Mouse (Mus musculus) liver, postnatal 0 days (tissue): Measurements from ENCODE around the gene Cpm. TPM values are rescaled to one million over a fixed set of nuclear protein-coding genes. Genes with fewer than 3 reads are reported as not detected.

Experiments used
- ATAC-seq: fragments of 200-750 bp; cut with Nextera tagmentation; 2 replicates; pipeline ENCODE4 v1.8.0; 2017; ENCODE audit warnings: mild to moderate bottlenecking, moderate library complexity
- DNase-seq: peaks from one replicate; pipeline ENCODE4 v3.0.0-alpha.2; 2016
- H3K27ac ChIP-seq: fragments of 300-500 bp; sonication (generic); 2 replicates; pipeline ENCODE4 v1.5.1; 2014; ENCODE audit warnings: antibody characterized with exemption, moderate library complexity, mild to moderate bottlenecking, low read depth
- H3K27me3 ChIP-seq: fragments of 300-500 bp; sonication (generic); 2 replicates; pipeline ENCODE4 v1.6.1; 2014; ENCODE audit warnings: low read length, control low read depth, mixed read lengths; ENCODE audit not compliant: insufficient read depth
- H3K36me3 ChIP-seq: fragments of 300-500 bp; sonication (generic); replicated peaks from 2 replicates; pipeline ENCODE4 v1.6.1; 2014; ENCODE audit warnings: mild to moderate bottlenecking, control low read depth, low read length, moderate library complexity, mixed read lengths; ENCODE audit not compliant: insufficient read depth
- H3K4me1 ChIP-seq: fragments of 300-500 bp; sonication (generic); 2 replicates; pipeline ENCODE4 v1.6.1; 2014; ENCODE audit warnings: antibody characterized with exemption, mild to moderate bottlenecking, control low read depth; ENCODE audit not compliant: insufficient read depth
- H3K4me2 ChIP-seq: fragments of 300-500 bp; sonication (generic); 2 replicates; pipeline ENCODE4 v1.6.1; 2014; ENCODE audit warnings: low read depth, mild to moderate bottlenecking, low read length, moderate library complexity, mixed read lengths
- H3K4me3 ChIP-seq: fragments of 300-500 bp; sonication (generic); 2 replicates; pipeline ENCODE4 v1.5.1; 2014; ENCODE audit warnings: low read depth, low read length
- H3K9ac ChIP-seq: fragments of 300-500 bp; sonication (generic); replicated peaks from 2 replicates; pipeline ENCODE4 v1.6.1; 2014; ENCODE audit warnings: mild to moderate bottlenecking, moderate library complexity
- H3K9me3 ChIP-seq: fragments of 300-500 bp; sonication (generic); 2 replicates; pipeline ENCODE4 v1.6.1; 2016; ENCODE audit warnings: mild to moderate bottlenecking, control low read depth, low read length, mixed read lengths
- CTCF ChIP-seq: sonication (generic); IDR thresholded peaks from 2 replicates; pipeline ENCODE4 v1.5.1; 2016; ENCODE audit warnings: antibody characterized with exemption, low read depth
- EP300 ChIP-seq: IDR thresholded peaks from 2 replicates; pipeline ENCODE4 v1.6.1; 2016; ENCODE audit warnings: antibody characterized with exemption, low read depth, mild to moderate bottlenecking
- WGBS: fragments of 180-500 bp; shearing (Covaris S2); extraction: QIAGEN DNeasy Blood & Tissue Kit; methylation state at CpG from one replicate; pipeline ENCODE4 v1.1.7; 2014; ENCODE audit not compliant: insufficient replicate concordance; 5-methylcytosine and 5-hydroxymethylcytosine counted together
- polyA plus RNA-seq: library from polyadenylated mRNA; unstranded; fragments of >200 nt; fragmentation: Nextera tagmentation; extraction: Ambion mirVana; gene quantifications from 2 replicates; pipeline ENCODE4 v1.2.1, GENCODE M21; 2015

Gene Cpm
- polyA plus RNA-seq, 1 experiment from 2014 or later: 7.0 TPM

DNA sequence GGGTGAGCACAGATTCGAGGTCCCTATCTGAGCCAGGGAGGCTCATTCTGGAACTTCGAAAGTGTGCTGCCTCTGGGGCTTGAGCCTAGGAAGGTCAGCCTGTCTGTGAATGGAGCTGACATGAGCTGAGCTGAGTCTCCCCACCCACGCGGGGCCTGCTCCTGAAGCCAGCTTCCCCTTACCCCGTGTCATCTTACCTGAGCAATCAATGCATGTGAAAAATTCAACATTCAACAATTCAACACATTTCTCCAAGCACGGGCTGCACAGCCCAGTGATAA is 19.6 kb upstream of the Cpm start:
- no peak for ATAC-seq
- Histone ChIP-seq H3K9ac (no peak overlapping the region), H3K4me1 (no peaks in the 10 kb centered on the region), H3K4me2 (no peak overlapping the region), H3K9me3 (no peaks in the 10 kb centered on the region), H3K27me3 (no peaks in the 10 kb centered on the region), H3K36me3 (no peaks in the 10 kb centered on the region), H3K4me3 (no peak overlapping the region), H3K27ac (no peak overlapping the region)
- no peak for TF ChIP-seq CTCF
- no peak for TF ChIP-seq EP300
- 72% methylated on average over 6 of the region's 6 CpGs for WGBS
- DNase-seq: no peak

DNA sequence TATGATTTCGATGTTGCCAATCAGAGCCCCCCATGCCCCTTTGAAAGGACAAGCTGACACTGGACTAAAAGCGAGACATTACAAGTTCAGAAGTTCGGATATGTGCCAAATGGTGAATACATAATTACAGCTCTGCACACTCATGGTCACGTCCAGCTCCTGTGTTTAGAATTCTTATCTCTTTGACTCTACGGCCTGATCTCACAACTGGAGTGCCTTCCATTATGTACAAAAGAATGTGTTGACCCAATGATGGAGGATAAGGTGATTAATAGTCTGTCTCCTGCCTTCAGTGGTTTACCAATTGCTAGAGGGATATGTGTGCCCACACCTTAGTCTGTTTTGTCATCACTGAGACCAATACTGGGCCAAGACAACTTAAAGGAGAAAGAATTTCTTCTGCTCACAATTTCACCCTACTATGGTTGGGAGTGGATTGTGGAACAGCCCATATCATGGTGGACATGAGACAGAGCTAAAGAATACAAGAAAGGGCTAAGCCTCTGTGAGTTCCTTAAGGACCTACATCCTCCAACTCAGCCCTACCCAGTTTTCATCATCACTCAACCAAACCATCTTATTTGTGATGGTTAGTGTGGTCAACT is 19.0 kb upstream of the Cpm start:
- H3K36me3 ChIP-seq: no peaks in the 10 kb centered on the region
- no peaks in the 10 kb centered on the region for H3K4me1 ChIP-seq
- no peak overlapping the region for H3K4me3 ChIP-seq
- TF ChIP-seq CTCF (no peak), EP300 (no peak)
- no peak overlapping the region for H3K4me2 ChIP-seq
- ATAC-seq (no peak), DNase-seq (no peak)
- WGBS: 73% methylated on average over 5 of the region's 5 CpGs
- no peaks in the 10 kb centered on the region for H3K9me3 ChIP-seq
- H3K9ac ChIP-seq: no peak overlapping the region
- no peaks in the 10 kb centered on the region for H3K27me3 ChIP-seq
- no peak overlapping the region for H3K27ac ChIP-seq

GRCm38 (mm10) chr10:117610794-117611384 is 18.4 kb upstream of the Cpm start:
- Histone ChIP-seq H3K4me1 (no peaks in the 10 kb centered on the region), H3K9me3 (no peaks in the 10 kb centered on the region), H3K36me3 (no peaks in the 10 kb centered on the region), H3K27ac (no peak overlapping the region), H3K27me3 (no peaks in the 10 kb centered on the region), H3K4me3 (no peak overlapping the region), H3K9ac (no peak overlapping the region), H3K4me2 (no peak overlapping the region)
- no peak for TF ChIP-seq EP300
- no peak for TF ChIP-seq CTCF
- WGBS: 74% methylated on average over 2 of the region's 2 CpGs
- no peak for ATAC-seq
- DNase-seq: no peak

- H3K36me3 ChIP-seq: no peaks in the 10 kb centered on the region
- no peak overlapping the region for H3K4me2 ChIP-seq
- no peaks in the 10 kb centered on the region for H3K27me3 ChIP-seq
- TF ChIP-seq CTCF (no peak), EP300 (no peak)
- ATAC-seq (no peak), DNase-seq (no peak)
- H3K9me3 ChIP-seq: no peaks in the 10 kb centered on the region
- H3K9ac ChIP-seq: no peak overlapping the region
- 79% methylated on average over 2 of the region's 2 CpGs for WGBS
- H3K4me1 ChIP-seq: no peaks in the 10 kb centered on the region
- H3K27ac ChIP-seq: no peak overlapping the region
- H3K4me3 ChIP-seq: no peak overlapping the region
These were observed 17.8 kb upstream of the Cpm start for GRCm38 (mm10) chr10:117611503-117611902.

DNA sequence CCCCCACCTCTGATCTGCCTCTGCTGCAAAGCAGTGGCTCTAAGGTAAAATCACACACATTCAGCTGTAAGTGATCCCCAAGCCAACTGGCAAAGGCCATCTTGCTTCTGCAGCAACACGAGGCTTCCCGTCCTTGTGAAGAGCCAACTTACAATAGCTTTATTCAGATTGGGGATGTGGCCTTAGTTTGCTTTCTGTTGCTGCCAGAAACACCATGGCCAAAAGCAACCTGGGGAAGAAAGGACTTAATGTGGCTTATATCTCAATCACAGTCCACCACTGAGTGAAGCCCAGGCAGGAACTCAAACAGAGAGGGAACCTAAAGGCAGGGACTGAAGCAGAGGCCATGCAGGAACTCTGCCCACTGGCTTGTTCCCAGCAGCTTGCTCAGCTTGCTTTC is 17.3 kb upstream of the Cpm start:
- no peak for TF ChIP-seq EP300
- no peak for TF ChIP-seq CTCF
- 63% methylated on average over 2 of the region's 2 CpGs for WGBS
- H3K4me3 ChIP-seq: no peak overlapping the region

DNA sequence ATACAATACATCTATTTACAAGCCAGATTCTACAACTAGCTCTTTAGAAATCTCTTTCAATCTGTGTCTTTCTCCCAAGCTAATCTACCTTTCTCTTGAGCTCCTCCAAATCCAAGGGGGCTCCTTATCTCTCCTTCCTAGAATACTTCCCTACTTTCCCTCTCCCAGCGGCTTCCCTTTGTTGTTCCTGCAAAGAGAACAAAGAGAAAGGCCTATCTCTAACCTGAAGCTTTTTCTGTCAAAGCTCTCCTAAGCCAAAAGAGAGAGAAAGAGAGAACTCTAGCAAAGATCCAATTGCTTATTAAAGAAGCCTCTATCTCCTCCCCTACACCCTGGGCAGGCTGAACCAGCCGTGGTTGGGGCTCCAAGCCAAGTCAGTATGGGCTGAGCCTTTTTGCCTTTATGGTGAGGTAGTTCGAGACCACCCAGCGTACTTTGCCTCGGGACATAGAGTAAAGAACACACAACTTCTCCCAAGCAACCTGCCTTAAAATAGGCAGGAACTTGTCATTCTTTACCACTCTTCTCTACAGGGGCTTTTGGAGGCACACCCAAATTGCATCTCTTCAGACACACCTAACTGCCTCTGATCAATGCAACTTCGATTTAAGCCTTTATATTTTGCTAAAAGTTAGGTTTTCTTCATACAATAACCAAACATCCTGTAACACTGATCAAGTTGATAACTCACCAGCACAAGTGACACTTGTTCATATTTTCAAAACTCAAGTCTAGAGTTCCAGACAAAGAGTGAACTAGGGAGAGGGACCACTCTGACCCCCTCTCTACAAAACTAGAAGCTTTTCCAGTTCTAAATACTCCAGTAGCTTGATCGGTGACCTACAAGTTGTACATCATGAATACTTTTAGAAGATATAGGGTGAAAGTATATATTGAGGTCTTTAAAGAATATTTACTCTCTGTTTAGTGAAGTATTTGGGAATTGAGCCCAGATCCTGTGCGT is 16.4 kb upstream of the Cpm start:
- Histone ChIP-seq H3K36me3 (no peaks in the 10 kb centered on the region), H3K4me1 (no peaks in the 10 kb centered on the region), H3K9me3 (no peaks in the 10 kb centered on the region), H3K9ac (no peak overlapping the region), H3K27ac (no peak overlapping the region), H3K4me3 (no peak overlapping the region), H3K4me2 (no peak overlapping the region), H3K27me3 (no peaks in the 10 kb centered on the region)
- no peak for DNase-seq
- WGBS: 73% methylated on average over 8 of the region's 8 CpGs
- TF ChIP-seq CTCF (no peak), EP300 (no peak)
- no peak for ATAC-seq

More for the DNA sequence above, 17.3 kb upstream of the Cpm start:
- Histone ChIP-seq H3K4me1 (no peaks in the 10 kb centered on the region), H3K4me2 (no peak overlapping the region), H3K27me3 (no peaks in the 10 kb centered on the region), H3K9me3 (no peaks in the 10 kb centered on the region), H3K36me3 (no peaks in the 10 kb centered on the region), H3K9ac (no peak overlapping the region), H3K27ac (no peak overlapping the region)
- DNase-seq (no peak), ATAC-seq (no peak)
